Mouse (Mus musculus) spleen, adult 2 months (tissue): ENCODE results near the gene Arhgap10. TPM values are rescaled to one million over a fixed set of nuclear protein-coding genes. Genes with fewer than 3 reads are reported as not detected.
A peak's percentile ranks its signal among the peaks of the same experiment; 100 is the strongest.

Experiments used
- DNase-seq, 2 experiments: peaks; one replicate each; pipeline versions ENCODE4 v3.0.0 to v3.0.0-alpha.2; 2012 to 2021; ENCODE audit warnings: low spot score in 2 of 2, low read depth in 1 of 2
- H3K27ac ChIP-seq: fragments of 200-500 bp; 2 replicates; pipeline ENCODE4 v1.5.1; 2012; ENCODE audit warnings: low read length, inconsistent platforms; ENCODE audit not compliant: insufficient read depth
- H3K27me3 ChIP-seq: fragments of 200-500 bp; 2 replicates; pipeline ENCODE4 v1.6.1; 2012; ENCODE audit warnings: mild to moderate bottlenecking, moderate library complexity, low read length, inconsistent platforms; ENCODE audit not compliant: control insufficient read depth, insufficient read depth
- H3K36me3 ChIP-seq: fragments of 200-500 bp; 2 replicates; pipeline ENCODE4 v1.6.1; 2012; ENCODE audit warnings: mild to moderate bottlenecking, low read length, inconsistent platforms; ENCODE audit not compliant: control insufficient read depth, insufficient read depth
- H3K4me1 ChIP-seq: fragments of 200-500 bp; 2 replicates; pipeline ENCODE4 v1.6.1; 2011; ENCODE audit warnings: inconsistent platforms; ENCODE audit not compliant: control insufficient read depth, insufficient read depth, insufficient read length
- H3K4me3 ChIP-seq: fragments of 200-500 bp; 2 replicates; pipeline ENCODE4 v1.5.1; 2011; ENCODE audit warnings: mild to moderate bottlenecking, inconsistent platforms; ENCODE audit not compliant: insufficient read depth, insufficient read length; ENCODE audit errors: extremely low read depth
- CTCF ChIP-seq: fragments of 200-500 bp; IDR thresholded peaks from 2 replicates; pipeline ENCODE4 v1.5.1; 2011; ENCODE audit warnings: mild to moderate bottlenecking, inconsistent platforms; ENCODE audit not compliant: insufficient read depth, insufficient read length, insufficient replicate concordance; ENCODE audit errors: extremely low read depth
- POLR2A ChIP-seq: fragments of 200-500 bp; IDR thresholded peaks from 2 replicates; pipeline ENCODE4 v1.6.1; 2011; ENCODE audit warnings: low read depth, low read length, inconsistent platforms
- WGBS: fragments of 180-500 bp; shearing (Covaris S2); methylation state at CpG from one replicate; pipeline ENCODE4 v1.1.7; 2018; 5-methylcytosine and 5-hydroxymethylcytosine counted together
- polyA plus RNA-seq: library from polyadenylated mRNA; depleted of rRNA; stranded (reverse); fragments of >200 nt; gene quantifications from 2 replicates; pipeline ENCODE4 v1.2.3, GENCODE M21; 2012; rRNA removed

The Arhgap10 gene
- 4.3 and 5.2 TPM in 2 replicates for polyA plus RNA-seq

GRCm38 (mm10) chr8:77517301-77518200 is at the start of gene Arhgap10:
Arhgap10 (minus strand) TSS chr8:77517953.
- Histone ChIP-seq H3K27ac (peak within 1 kb of the TSS; percentile 27), H3K36me3 (no peaks in the 10 kb centered on the region), H3K27me3 (no peaks in the 10 kb centered on the region), H3K4me1 (peaks cover 2% of the 10 kb centered on the region; the same call in 1 of the 2 replicates), H3K4me3 (peak within 1 kb of the TSS; percentile 64)
- peak; percentile 17 to 75 for DNase-seq
- no peak for TF ChIP-seq CTCF
- no peak; the same call in 1 of the 2 replicates for TF ChIP-seq POLR2A
- WGBS = under 1% methylated on average over 71 of the region's 95 CpGs

GRCm38 (mm10) chr8:77561441-77561840 is 43.7 kb upstream of the Arhgap10 start:
- H3K4me1 ChIP-seq = no peaks in the 10 kb centered on the region
- TF ChIP-seq POLR2A (no peak), CTCF (no peak)
- no peaks in the 10 kb centered on the region for H3K27me3 ChIP-seq
- no peak for DNase-seq
- peaks cover 39% of the 10 kb centered on the region for H3K36me3 ChIP-seq
- no peak overlapping the region for H3K4me3 ChIP-seq
- 86% methylated on average over 3 of the region's 3 CpGs for WGBS
- H3K27ac ChIP-seq = no peak overlapping the region

DNA sequence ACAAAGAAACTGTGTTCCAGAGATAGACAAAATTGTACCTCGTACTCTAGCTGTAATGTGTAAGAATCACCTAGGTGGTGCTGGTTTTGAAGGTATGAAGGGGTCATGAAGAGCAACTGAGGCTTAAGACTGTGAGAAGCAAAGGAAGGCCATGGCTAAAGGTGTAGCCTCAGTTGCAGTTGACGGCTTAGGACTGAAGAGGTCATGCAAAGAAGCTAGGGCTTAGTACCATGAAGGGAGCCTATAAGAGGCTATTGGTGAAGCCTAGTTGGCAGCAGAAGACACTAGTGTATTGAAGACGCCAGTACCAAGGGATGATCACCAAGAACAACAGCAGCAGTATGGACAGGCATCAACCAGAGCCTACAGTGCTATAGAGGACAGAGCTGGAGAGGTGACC is 34.7 kb upstream of the Arhgap10 start:
- WGBS = 94% methylated on average over 3 of the region's 3 CpGs
- TF ChIP-seq CTCF (no peak), POLR2A (no peak)
- H3K4me1 ChIP-seq = no peaks in the 10 kb centered on the region
- peaks cover 22% of the 10 kb centered on the region for H3K36me3 ChIP-seq
- H3K27ac ChIP-seq = no peak overlapping the region
- no peak for DNase-seq
- no peaks in the 10 kb centered on the region for H3K27me3 ChIP-seq
- no peak overlapping the region for H3K4me3 ChIP-seq

GRCm38 (mm10) chr8:77549881-77550580 is 32.3 kb upstream of the Arhgap10 start:
- DNase-seq = peak; percentile 22 to 30
- Histone ChIP-seq H3K36me3 (peaks cover 7% of the 10 kb centered on the region; the same call in 1 of the 2 replicates), H3K4me3 (peak overlapping the region; percentile 80), H3K4me1 (no peaks in the 10 kb centered on the region), H3K27me3 (no peaks in the 10 kb centered on the region), H3K27ac (no peak overlapping the region)
- 5% methylated on average over 7 of the region's 7 CpGs for WGBS
- TF ChIP-seq POLR2A (no peak), CTCF (peak; percentile 6; the same call in 1 of the 2 replicates)

GRCm38 (mm10) chr8:77549121-77549706 is 31.5 kb upstream of the Arhgap10 start, which contains the start of gene Prmt9:
Prmt9 (plus strand) TSS chr8:77549397.
- peak; percentile 51 for TF ChIP-seq POLR2A
- no peak for TF ChIP-seq CTCF
- H3K4me1 ChIP-seq = no peaks in the 10 kb centered on the region
- DNase-seq = peak; percentile 67 to 90
- peaks cover 7% of the 10 kb centered on the region; the same call in 1 of the 2 replicates for H3K36me3 ChIP-seq
- WGBS = 6% methylated on average over 42 of the region's 42 CpGs
- peak within 1 kb of the TSS; percentile 76 for H3K27ac ChIP-seq
- peak within 1 kb of the TSS; percentile 80 for H3K4me3 ChIP-seq
- no peaks in the 10 kb centered on the region for H3K27me3 ChIP-seq

GRCm38 (mm10) chr8:77545616-77546015 is 27.9 kb upstream of the Arhgap10 start:
- 90% methylated on average over 4 of the region's 4 CpGs for WGBS
- DNase-seq = no peak
- TF ChIP-seq CTCF (no peak), POLR2A (no peak)
- Histone ChIP-seq H3K27me3 (no peaks in the 10 kb centered on the region), H3K4me3 (no peak overlapping the region), H3K4me1 (no peaks in the 10 kb centered on the region), H3K27ac (no peak overlapping the region), H3K36me3 (no peaks in the 10 kb centered on the region)
